Mouse (Mus musculus): ENCODE results near the gene Ephb6. TPM values are rescaled to one million over a fixed set of nuclear protein-coding genes. Genes with fewer than 3 reads are reported as not detected.
"Not testable (repeated sequence)": the region's sequence is repeated elsewhere in the genome, so short reads cannot be mapped to it uniquely, and the experiment has no call there.

The Ephb6 gene
- 13.4 and 13.9 TPM in 2 replicates for polyA plus RNA-seq (2016; fragmentation: Nextera tagmentation; extraction: Ambion mirVana)

GRCm38 (mm10) chr6:41605061-41605793, at the start of gene Ephb6:
Gene Ephb6, plus strand, starts transcription at chr6:41605482.
- Histone ChIP-seq H3K27me3 (ENCODE audit: insufficient read depth, poor library complexity, severe bottlenecking) (peaks cover 9% of the 10 kb centered on the region), H3K36me3 (no peaks in the 10 kb centered on the region), H3K4me3 (peak within 1 kb of the TSS; percentile 73), H3K9me3 (no peaks in the 10 kb centered on the region), H3K27ac (peak within 1 kb of the TSS; percentile 95), H3K4me1 (replicated peaks) (peaks cover 12% of the 10 kb centered on the region)
- peak; percentile 88 for DNase-seq (ENCODE audit: low spot score)
- WGBS, result under 1% methylated on average over 68 of the region's 68 CpGs

GRCm38 (mm10) chr6:41556389-41556788, 48.9 kb upstream of the Ephb6 start:
- DNase-seq (ENCODE audit: low spot score), result no peak
- no peaks in the 10 kb centered on the region for H3K27me3 ChIP-seq (ENCODE audit: insufficient read depth, poor library complexity, severe bottlenecking)
- no peak overlapping the region for H3K4me3 ChIP-seq
- no peaks in the 10 kb centered on the region for H3K36me3 ChIP-seq
- no peaks in the 10 kb centered on the region for H3K9me3 ChIP-seq
- H3K4me1 ChIP-seq (replicated peaks), result no peaks in the 10 kb centered on the region
- H3K27ac ChIP-seq, result no peak overlapping the region

- H3K4me1 ChIP-seq (replicated peaks), result no peaks in the 10 kb centered on the region
- no peaks in the 10 kb centered on the region for H3K9me3 ChIP-seq
- no peaks in the 10 kb centered on the region for H3K27me3 ChIP-seq (ENCODE audit: insufficient read depth, poor library complexity, severe bottlenecking)
- no peak for DNase-seq (ENCODE audit: low spot score)
- H3K36me3 ChIP-seq, result no peaks in the 10 kb centered on the region
- 79% methylated on average over 5 of the region's 5 CpGs for WGBS
- H3K4me3 ChIP-seq, result no peak overlapping the region
- H3K27ac ChIP-seq, result no peak overlapping the region
Observed at GRCm38 (mm10) chr6:41557468-41557867, 47.8 kb upstream of the Ephb6 start.

GRCm38 (mm10) chr6:41558271-41558670, 47.0 kb upstream of the Ephb6 start:
- no peaks in the 10 kb centered on the region for H3K4me1 ChIP-seq (replicated peaks)
- H3K9me3 ChIP-seq, result no peaks in the 10 kb centered on the region
- H3K4me3 ChIP-seq, result no peak overlapping the region
- no peaks in the 10 kb centered on the region for H3K36me3 ChIP-seq
- DNase-seq (ENCODE audit: low spot score), result no peak
- no peak overlapping the region for H3K27ac ChIP-seq
- H3K27me3 ChIP-seq (ENCODE audit: insufficient read depth, poor library complexity, severe bottlenecking), result no peaks in the 10 kb centered on the region
- WGBS, result 63% methylated on average over 2 of the region's 2 CpGs

GRCm38 (mm10) chr6:41559331-41559730, 46.0 kb upstream of the Ephb6 start:
- WGBS, result 77% methylated on average over 3 of the region's 3 CpGs
- no peaks in the 10 kb centered on the region for H3K36me3 ChIP-seq
- H3K4me3 ChIP-seq, result no peak overlapping the region
- H3K27me3 ChIP-seq (ENCODE audit: insufficient read depth, poor library complexity, severe bottlenecking), result no peaks in the 10 kb centered on the region
- no peaks in the 10 kb centered on the region for H3K9me3 ChIP-seq
- no peak overlapping the region for H3K27ac ChIP-seq
- DNase-seq (ENCODE audit: low spot score), result no peak
- H3K4me1 ChIP-seq (replicated peaks), result no peaks in the 10 kb centered on the region

GRCm38 (mm10) chr6:41560273-41560672, 45.0 kb upstream of the Ephb6 start:
- H3K9me3 ChIP-seq, result no peaks in the 10 kb centered on the region
- no peak for DNase-seq (ENCODE audit: low spot score)
- 78% methylated on average over 2 of the region's 2 CpGs for WGBS
- no peaks in the 10 kb centered on the region for H3K36me3 ChIP-seq
- H3K27me3 ChIP-seq (ENCODE audit: insufficient read depth, poor library complexity, severe bottlenecking), result no peaks in the 10 kb centered on the region
- no peak overlapping the region for H3K4me3 ChIP-seq
- H3K4me1 ChIP-seq (replicated peaks), result no peaks in the 10 kb centered on the region
- no peak overlapping the region for H3K27ac ChIP-seq

- Histone ChIP-seq H3K4me1 (replicated peaks) (no peaks in the 10 kb centered on the region), H3K27me3 (ENCODE audit: insufficient read depth, poor library complexity, severe bottlenecking) (no peaks in the 10 kb centered on the region), H3K9me3 (no peaks in the 10 kb centered on the region), H3K27ac (no peak overlapping the region), H3K36me3 (no peaks in the 10 kb centered on the region), H3K4me3 (peak overlapping the region; percentile 27)
- no peak for DNase-seq (ENCODE audit: low spot score)
- 88% methylated on average over 4 of the region's 4 CpGs for WGBS
Observed at GRCm38 (mm10) chr6:41562598-41562997, 42.7 kb upstream of the Ephb6 start.

- 55% methylated on average over 6 of the region's 23 CpGs for WGBS
- DNase-seq (ENCODE audit: low spot score); H3K4me3 ChIP-seq; H3K4me1 ChIP-seq (replicated peaks); H3K27me3 ChIP-seq (ENCODE audit: insufficient read depth, poor library complexity, severe bottlenecking); H3K36me3 ChIP-seq; H3K9me3 ChIP-seq; H3K27ac ChIP-seq: not testable (repeated sequence)
Observed at GRCm38 (mm10) chr6:41563104-41563951, 42.0 kb upstream of the Ephb6 start.

GRCm38 (mm10) chr6:41565261-41565660, 40.0 kb upstream of the Ephb6 start:
- Histone ChIP-seq H3K27ac (no peak overlapping the region), H3K27me3 (ENCODE audit: insufficient read depth, poor library complexity, severe bottlenecking) (no peaks in the 10 kb centered on the region), H3K4me3 (no peak overlapping the region), H3K4me1 (replicated peaks) (no peaks in the 10 kb centered on the region), H3K9me3 (no peaks in the 10 kb centered on the region), H3K36me3 (no peaks in the 10 kb centered on the region)
- DNase-seq (ENCODE audit: low spot score), result no peak
- WGBS, result 66% methylated on average over 1 of the region's 1 CpGs

- H3K9me3 ChIP-seq, result no peaks in the 10 kb centered on the region
- WGBS, result 87% methylated on average over 4 of the region's 4 CpGs
- H3K4me3 ChIP-seq, result no peak overlapping the region
- no peak overlapping the region for H3K27ac ChIP-seq
- H3K4me1 ChIP-seq (replicated peaks), result no peaks in the 10 kb centered on the region
- DNase-seq (ENCODE audit: low spot score), result no peak
- no peaks in the 10 kb centered on the region for H3K27me3 ChIP-seq (ENCODE audit: insufficient read depth, poor library complexity, severe bottlenecking)
- H3K36me3 ChIP-seq, result no peaks in the 10 kb centered on the region
Observed at GRCm38 (mm10) chr6:41566965-41567364, 38.3 kb upstream of the Ephb6 start.

- H3K4me1 ChIP-seq (replicated peaks), result no peaks in the 10 kb centered on the region
- no peaks in the 10 kb centered on the region for H3K36me3 ChIP-seq
- no peak overlapping the region for H3K4me3 ChIP-seq
- 86% methylated on average over 3 of the region's 3 CpGs for WGBS
- H3K27me3 ChIP-seq (ENCODE audit: insufficient read depth, poor library complexity, severe bottlenecking), result no peaks in the 10 kb centered on the region
- no peak overlapping the region for H3K27ac ChIP-seq
- no peaks in the 10 kb centered on the region for H3K9me3 ChIP-seq
- DNase-seq (ENCODE audit: low spot score), result no peak
Observed at GRCm38 (mm10) chr6:41569078-41569477, 36.2 kb upstream of the Ephb6 start.

- Histone ChIP-seq H3K27ac (no peak overlapping the region), H3K9me3 (no peaks in the 10 kb centered on the region), H3K4me3 (no peak overlapping the region), H3K27me3 (ENCODE audit: insufficient read depth, poor library complexity, severe bottlenecking) (no peaks in the 10 kb centered on the region), H3K36me3 (no peaks in the 10 kb centered on the region), H3K4me1 (replicated peaks) (no peaks in the 10 kb centered on the region)
- no peak for DNase-seq (ENCODE audit: low spot score)
- 66% methylated on average over 5 of the region's 5 CpGs for WGBS
Observed at GRCm38 (mm10) chr6:41576526-41577097, 28.7 kb upstream of the Ephb6 start.

GRCm38 (mm10) chr6:41577297-41577696, 28.0 kb upstream of the Ephb6 start:
- H3K27me3 ChIP-seq (ENCODE audit: insufficient read depth, poor library complexity, severe bottlenecking), result no peaks in the 10 kb centered on the region
- 64% methylated on average over 5 of the region's 5 CpGs for WGBS
- H3K4me3 ChIP-seq, result no peak overlapping the region
- H3K36me3 ChIP-seq, result no peaks in the 10 kb centered on the region
- no peaks in the 10 kb centered on the region for H3K9me3 ChIP-seq
- DNase-seq (ENCODE audit: low spot score), result no peak
- no peaks in the 10 kb centered on the region for H3K4me1 ChIP-seq (replicated peaks)
- no peak overlapping the region for H3K27ac ChIP-seq
